ENCODE assay signal across 7 mouse cellular contexts in the genomic region with DNA sequence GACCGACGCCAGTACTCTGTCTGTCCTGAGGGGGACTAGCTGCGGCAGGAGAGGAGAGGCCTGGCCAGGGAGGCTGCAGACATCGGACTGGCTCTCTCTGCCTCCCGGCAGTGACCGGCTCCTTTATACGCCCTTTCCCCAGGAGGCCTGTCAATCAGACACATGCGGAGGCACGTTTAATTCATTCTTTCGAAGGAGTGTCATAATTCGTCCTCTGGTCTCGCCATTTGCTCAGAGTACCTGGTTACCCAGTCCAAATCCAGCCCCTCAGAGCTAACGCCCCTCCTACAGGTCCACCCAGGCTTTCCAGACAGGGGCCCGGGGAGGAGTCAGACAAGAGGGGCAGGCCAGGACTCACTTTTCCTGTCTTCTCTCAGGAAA. TPM values are rescaled to one million over a fixed set of nuclear protein-coding genes. Genes with fewer than 3 reads are reported as not detected.
DNase-seq lines count a peak whose midpoint lies in the region; ATAC-seq and TF ChIP-seq lines count a peak whose summit lies in the region.

A gene (minus strand): TSS at position 242 of the 381 bp plus-strand sequence.

- H3K9ac ChIP-seq in embryonic facial prominence, embryonic 12.5 days, result peak within 1 kb of the TSS; percentile 31
- peak within 1 kb of the TSS; percentile 22; the same call in 1 of the 2 replicates for H3K9ac ChIP-seq in stomach, embryonic 14.5 days (replicated peaks; ENCODE audit: low read depth, low read length)

- peak; percentile 90 for ATAC-seq in embryonic facial prominence, embryonic 12.5 days (ENCODE audit: insufficient number of reproducible peaks, insufficient read depth, low FRiP score, low TSS enrichment)
- ATAC-seq in stomach, embryonic 14.5 days (ENCODE audit: insufficient number of reproducible peaks, insufficient read depth, low FRiP score, low read depth), result peak; percentile 85

- WGBS in embryonic facial prominence, embryonic 12.5 days, result 0% methylated on average over 14 of the region's 14 CpGs
- WGBS in heart, embryonic 10.5 days, result under 1% methylated on average over 14 of the region's 14 CpGs
- WGBS in stomach, embryonic 14.5 days, result 3% methylated on average over 14 of the region's 14 CpGs
- WGBS in thymus, adult 2 months, result 9% methylated on average over 14 of the region's 14 CpGs

- no peaks in the 10 kb centered on the region for H3K9me3 ChIP-seq in embryonic facial prominence, embryonic 12.5 days
- no peaks in the 10 kb centered on the region for H3K9me3 ChIP-seq in heart, embryonic 10.5 days
- no peaks in the 10 kb centered on the region for H3K9me3 ChIP-seq in stomach, embryonic 14.5 days (ENCODE audit: control insufficient read depth, low read depth, low read length)

- 0 out of 2 replicates have a peak within 1 kb of the TSS, but pooled peaks have one; percentile 12 for H3K27ac ChIP-seq in embryonic facial prominence, embryonic 12.5 days
- peak within 1 kb of the TSS; percentile 48; the same call in 1 of the 2 replicates for H3K27ac ChIP-seq in heart, embryonic 10.5 days
- H3K27ac ChIP-seq in stomach, embryonic 14.5 days (ENCODE audit: low read length), result 0 out of 2 replicates have a peak within 1 kb of the TSS, but pooled peaks have one; percentile 12
- H3K27ac ChIP-seq in thymus, adult 2 months (ENCODE audit: control insufficient read depth, insufficient read depth, low read length), result no peak within 1 kb of the TSS

- H3K4me3 ChIP-seq in embryonic facial prominence, embryonic 12.5 days, result peak within 1 kb of the TSS; percentile 41
- H3K4me3 ChIP-seq in heart, embryonic 10.5 days, result peak within 1 kb of the TSS; percentile 54
- peak within 1 kb of the TSS; percentile 32 for H3K4me3 ChIP-seq in stomach, embryonic 14.5 days (ENCODE audit: low read depth, low read length)
- no peak within 1 kb of the TSS for H3K4me3 ChIP-seq in thymus, adult 2 months (ENCODE audit: control insufficient read depth, insufficient read depth, low read length)

- peak within 1 kb of the TSS; percentile 56 for H3K4me2 ChIP-seq in embryonic facial prominence, embryonic 12.5 days (replicated peaks)
- peak within 1 kb of the TSS; percentile 44 for H3K4me2 ChIP-seq in stomach, embryonic 14.5 days (replicated peaks; ENCODE audit: low read depth, low read length)

- H3K27me3 ChIP-seq in embryonic facial prominence, embryonic 12.5 days, result no peaks in the 10 kb centered on the region
- H3K27me3 ChIP-seq in heart, embryonic 10.5 days (ENCODE audit: insufficient read depth, poor library complexity, severe bottlenecking), result peaks cover 11% of the 10 kb centered on the region; the same call in 1 of the 2 replicates
- no peaks in the 10 kb centered on the region for H3K27me3 ChIP-seq in stomach, embryonic 14.5 days (ENCODE audit: control insufficient read depth, insufficient read depth, low read length)
- H3K27me3 ChIP-seq in thymus, adult 2 months (ENCODE audit: control insufficient read depth, insufficient read depth, low read length), result no peaks in the 10 kb centered on the region

- peak; percentile 47 for DNase-seq in adrenal gland, postnatal 10 days
- no peak for DNase-seq in heart, embryonic 10.5 days (ENCODE audit: low spot score)
- peak; percentile 41 for DNase-seq in kidney, adult 9 months
- peak; percentile 82 for DNase-seq in lung, postnatal 10 days
- DNase-seq in thymus, adult 2 months, result no peak

- H3K4me1 ChIP-seq in embryonic facial prominence, embryonic 12.5 days, result peaks cover 16% of the 10 kb centered on the region
- H3K4me1 ChIP-seq in heart, embryonic 10.5 days, result 0 out of 2 replicates have a peak, but pooled peaks cover 4% of the 10 kb centered on the region
- H3K4me1 ChIP-seq in stomach, embryonic 14.5 days (ENCODE audit: control insufficient read depth, insufficient read depth, low read length), result peaks cover 21% of the 10 kb centered on the region; the same call in 1 of the 2 replicates
- no peaks in the 10 kb centered on the region for H3K4me1 ChIP-seq in thymus, adult 2 months (replicated peaks; ENCODE audit: control insufficient read depth, insufficient read depth, low read length)

- peaks cover 3% of the 10 kb centered on the region; the same call in 1 of the 2 replicates for H3K36me3 ChIP-seq in embryonic facial prominence, embryonic 12.5 days
- H3K36me3 ChIP-seq in heart, embryonic 10.5 days, result no peaks in the 10 kb centered on the region
- 0 out of 2 replicates have a peak, but pooled peaks cover under 1% of the 10 kb centered on the region for H3K36me3 ChIP-seq in stomach, embryonic 14.5 days (ENCODE audit: control insufficient read depth, insufficient read depth, low read length)
- no peaks in the 10 kb centered on the region for H3K36me3 ChIP-seq in thymus, adult 2 months (ENCODE audit: control insufficient read depth, insufficient read depth, low read length)

- no peak for TF ChIP-seq CTCF in thymus, adult 2 months (IDR thresholded peaks at IDR 0.05; ENCODE audit: borderline replicate concordance, control insufficient read depth, extremely low read depth, insufficient read depth, low read length, poor library complexity)

- TF ChIP-seq POLR2A in thymus, adult 2 months (IDR thresholded peaks at IDR 0.05; ENCODE audit: control insufficient read depth, extremely low read depth, insufficient read depth, low read length, poor library complexity), result no peak

RNA-seq across cellular contexts. Expression of the gene that starts here (rescaled TPM):
- 10 to 100 TPM; 17.7 to 22.0 TPM for total RNA-seq in adrenal gland, postnatal 10 days (2021)
- 12.8 and 15.7 TPM in 2 replicates for polyA plus RNA-seq in embryonic facial prominence, embryonic 12.5 days (2016; fragmentation: Nextera tagmentation; extraction: Ambion mirVana)
- 1.2 and 1.3 TPM in 2 replicates for polyA plus RNA-seq in heart, embryonic 10.5 days (2016; fragmentation: Nextera tagmentation; extraction: Ambion mirVana)
- 32.6 and 37.5 TPM in 2 replicates for polyA plus RNA-seq in stomach, embryonic 14.5 days (2014; fragmentation: Nextera tagmentation; extraction: Ambion mirVana)
- 4.0 and 5.4 TPM in 2 replicates for polyA plus RNA-seq in thymus, adult 2 months (2012; rRNA removed)

Comparison
In these comparisons a context has a peak if more than half of its experiments do, and no peak if none do; other contexts are left out.
1. DNase-seq: peak in adrenal gland, postnatal 10 days (single experiment), kidney, adult 9 months (single experiment) and lung, postnatal 10 days (single experiment); none in heart, embryonic 10.5 days (single experiment) and thymus, adult 2 months (single experiment).